Mouse (Mus musculus) layer of hippocampus, adult 9-11 months (tissue): ENCODE measurements around the gene Tns1.

ENCODE experiments used
- DNase-seq: peaks from one replicate; pipeline ENCODE4 v3.0.0; 2022

The Tns1 gene

GRCm38 (mm10) chr1:74007398-74008050, 116.7 kb downstream of the Tns1 start:
- no peak for DNase-seq

- DNase-seq: no peak
These were observed 119.2 kb downstream of the Tns1 start for GRCm38 (mm10) chr1:74005020-74005419.

- DNase-seq: no peak
These were observed 120.5 kb downstream of the Tns1 start for GRCm38 (mm10) chr1:74003723-74004122.

- no peak for DNase-seq
These were observed 122.8 kb downstream of the Tns1 start for GRCm38 (mm10) chr1:74001449-74001820.

GRCm38 (mm10) chr1:74000810-74001448, 123.3 kb downstream of the Tns1 start:
- DNase-seq: no peak

- DNase-seq: no peak
These were observed 124.0 kb downstream of the Tns1 start for GRCm38 (mm10) chr1:74000191-74000651.

- DNase-seq: no peak
These were observed 124.7 kb downstream of the Tns1 start for GRCm38 (mm10) chr1:73999533-73999932.

GRCm38 (mm10) chr1:73998925-73999375, 125.3 kb downstream of the Tns1 start:
- no peak for DNase-seq

- no peak for DNase-seq
These were observed 126.0 kb downstream of the Tns1 start for GRCm38 (mm10) chr1:73998131-73998865.

GRCm38 (mm10) chr1:73997341-73997740, 126.9 kb downstream of the Tns1 start:
- DNase-seq: no peak

GRCm38 (mm10) chr1:73996650-73997049, 127.6 kb downstream of the Tns1 start:
- no peak for DNase-seq

- no peak for DNase-seq
These were observed 128.0 kb downstream of the Tns1 start for GRCm38 (mm10) chr1:73996209-73996608.

- DNase-seq: no peak
These were observed 129.0 kb downstream of the Tns1 start for GRCm38 (mm10) chr1:73995063-73995810.

- no peak for DNase-seq
These were observed 130.3 kb downstream of the Tns1 start for GRCm38 (mm10) chr1:73993901-73994426.

GRCm38 (mm10) chr1:73993279-73993678, 131.0 kb downstream of the Tns1 start:
- DNase-seq: no peak

GRCm38 (mm10) chr1:73992201-73992938, 131.9 kb downstream of the Tns1 start:
- DNase-seq: no peak

- peak; percentile 73 for DNase-seq
These were observed 133.0 kb downstream of the Tns1 start for GRCm38 (mm10) chr1:73991226-73991625.

GRCm38 (mm10) chr1:73990024-73990423, 134.2 kb downstream of the Tns1 start:
- DNase-seq: no peak

- DNase-seq: no peak
These were observed 136.5 kb downstream of the Tns1 start for GRCm38 (mm10) chr1:73987705-73988201.

- DNase-seq: no peak
These were observed 137.8 kb downstream of the Tns1 start for GRCm38 (mm10) chr1:73986268-73987045.

- DNase-seq: no peak
These were observed 138.6 kb downstream of the Tns1 start for GRCm38 (mm10) chr1:73985611-73986010.
